Mouse (Mus musculus): ENCODE measurements around the gene Fus. TPM values are rescaled to one million over a fixed set of nuclear protein-coding genes. Genes with fewer than 3 reads are reported as not detected.
"Not testable (repeated sequence)": the region's sequence is repeated elsewhere in the genome, so short reads cannot be mapped to it uniquely, and the experiment has no call there.

Gene Fus
- total RNA-seq (2021), result 275 and 322 TPM in 2 replicates
- long read RNA-seq, experiment 1, full-length matches to known transcripts, result 12 of 58 reads
- long read RNA-seq, experiment 1, partial matches to known transcripts, result 45 of 58 reads
- long read RNA-seq, experiment 1, other reads (novel, unspliced or antisense), result 1 of 58 reads
- long read RNA-seq, experiment 2, full-length matches to known transcripts, result 3 of 32 reads
- long read RNA-seq, experiment 2, partial matches to known transcripts, result 26 of 32 reads
- long read RNA-seq, experiment 2, other reads (novel, unspliced or antisense), result 3 of 32 reads

GRCm38 (mm10) chr7:127967004-127967921 lies at the start of gene Fus:
Gene Fus, plus strand, starts transcription at chr7:127967457.
- DNase-seq, result peak; percentile 98

DNA sequence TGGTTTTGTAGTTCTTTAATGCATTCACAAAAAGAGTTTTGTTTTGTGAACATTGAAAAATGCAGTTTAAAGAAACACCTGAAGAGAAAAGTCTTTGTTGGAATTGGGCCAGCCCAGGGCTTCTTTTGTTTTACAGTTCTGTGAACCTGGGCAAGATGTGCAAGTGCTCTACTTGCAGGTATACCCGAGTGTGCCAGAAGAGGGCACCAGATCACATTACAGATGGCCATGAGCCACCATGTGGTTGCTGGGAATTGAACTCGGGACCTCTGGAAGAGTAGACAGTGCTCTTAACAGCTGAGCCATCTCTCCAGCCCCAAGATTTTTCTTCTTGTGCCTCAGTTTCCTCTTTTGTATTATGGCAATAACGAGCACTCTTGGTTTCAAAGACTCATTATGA lies 49.1 kb upstream of the Fus start:
- peak; percentile 69 for DNase-seq

DNA sequence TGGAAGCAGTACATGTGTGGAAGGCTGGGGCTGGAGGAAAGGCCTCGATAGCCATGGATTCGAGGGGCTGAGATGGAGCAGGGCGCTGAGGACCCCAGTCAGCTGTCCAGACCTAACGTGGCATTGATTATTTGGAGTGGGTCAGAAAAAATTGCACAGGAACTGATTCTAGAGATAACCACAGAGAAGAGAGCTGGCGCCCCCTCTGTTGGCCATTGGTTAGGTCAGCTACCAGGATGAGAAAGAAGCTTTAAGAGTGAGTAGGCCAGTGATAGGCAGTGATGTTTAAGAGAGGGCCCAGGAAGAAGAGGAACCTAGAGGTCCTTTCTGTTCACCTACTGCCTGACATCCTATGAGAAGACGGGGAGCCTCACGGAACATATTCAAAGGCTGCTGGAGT lies 48.0 kb upstream of the Fus start:
- peak; percentile 50 for DNase-seq

GRCm38 (mm10) chr7:127921516-127921915 lies 45.7 kb upstream of the Fus start:
- peak; percentile 57 for DNase-seq

- no peak for DNase-seq
Observed at GRCm38 (mm10) chr7:127922451-127923275, 44.6 kb upstream of the Fus start.

GRCm38 (mm10) chr7:127923714-127924113 lies 43.5 kb upstream of the Fus start:
- DNase-seq, result no peak

DNA sequence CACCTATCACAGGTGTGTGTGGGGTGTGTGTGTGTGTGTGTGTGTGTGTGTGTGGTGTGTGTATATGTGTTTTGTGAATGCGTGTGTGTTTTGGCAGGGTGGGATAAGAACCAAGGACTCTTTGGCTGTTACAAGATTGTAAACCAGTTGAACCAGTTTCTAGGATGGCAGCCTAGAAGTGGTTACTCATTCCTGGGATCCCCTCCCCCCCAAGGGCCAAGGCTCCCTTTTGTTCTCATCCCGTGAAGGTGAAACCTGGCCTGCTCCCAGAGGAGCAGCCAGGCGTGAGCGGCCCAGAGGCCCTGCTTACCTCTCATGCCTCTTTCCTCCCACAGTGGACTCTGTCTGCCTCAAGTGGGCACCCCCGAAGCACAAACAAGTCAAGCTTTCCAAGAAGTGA lies 42.0 kb upstream of the Fus start:
- DNase-seq, result no peak

GRCm38 (mm10) chr7:127926066-127926465 lies 41.2 kb upstream of the Fus start:
- DNase-seq, result no peak

DNA sequence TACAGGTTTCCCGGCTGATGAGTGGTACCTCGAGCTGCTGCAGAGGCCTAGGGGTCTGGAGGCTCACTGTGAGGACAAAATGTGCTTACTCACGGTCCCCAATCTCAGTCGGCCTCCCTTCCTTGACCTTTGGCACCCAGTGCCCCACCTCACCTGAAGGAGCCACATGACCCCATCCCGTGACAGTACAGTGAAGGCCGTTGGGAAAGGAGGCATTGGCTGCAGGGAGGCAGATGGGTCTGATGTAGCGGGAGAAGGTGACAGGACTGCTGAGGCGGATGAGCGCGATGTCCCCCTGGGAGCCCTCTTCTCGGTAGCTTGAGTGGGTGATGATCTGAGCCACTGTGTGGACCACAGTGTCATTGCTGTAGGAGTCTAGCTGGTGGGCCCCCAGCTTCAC lies 40.4 kb upstream of the Fus start:
- no peak for DNase-seq

DNA sequence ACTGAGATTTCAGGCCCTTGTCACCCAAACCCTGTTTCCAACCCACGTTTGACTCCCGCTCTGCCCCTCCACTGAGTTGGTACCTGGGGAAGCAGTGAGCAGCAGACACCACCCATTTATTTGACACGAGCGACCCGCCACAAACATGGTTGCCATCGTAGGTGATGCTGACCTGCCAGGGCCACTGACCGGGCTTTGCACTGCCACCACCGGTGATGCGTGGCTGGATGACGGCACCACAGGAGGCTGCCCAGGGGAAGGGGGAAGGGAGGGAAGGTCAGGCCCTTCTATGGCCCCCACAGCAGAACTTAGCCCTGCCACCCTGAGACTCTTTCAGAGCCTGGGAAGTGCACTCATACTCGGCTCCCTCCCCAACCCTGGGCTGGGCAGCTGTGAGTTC lies 39.5 kb upstream of the Fus start:
- no peak for DNase-seq

GRCm38 (mm10) chr7:127928596-127928995 lies 38.7 kb upstream of the Fus start:
- no peak for DNase-seq

DNA sequence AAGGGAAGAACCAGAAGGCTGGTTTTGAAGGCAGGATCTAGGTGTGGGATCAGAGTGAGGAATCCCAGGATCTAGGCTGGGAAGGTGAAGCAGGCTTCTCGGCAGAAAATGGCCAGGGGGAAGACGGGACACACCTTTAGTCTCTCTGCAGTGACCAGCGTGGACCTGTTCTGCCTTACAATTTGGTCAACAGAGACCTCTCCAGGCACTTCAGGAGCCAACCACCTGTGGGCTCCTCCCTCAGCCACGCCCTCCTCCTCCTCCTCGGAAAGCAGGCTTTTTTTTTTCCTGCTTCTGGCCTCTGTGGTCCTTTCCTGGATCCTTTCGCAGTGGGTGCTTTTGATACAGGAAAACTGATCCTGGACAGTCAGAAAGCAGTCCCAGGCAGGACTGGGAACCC lies 37.3 kb upstream of the Fus start, which contains the start of gene Prss8:
Prss8 (minus strand) TSS at position 182 of the 400 bp plus-strand sequence.
- DNase-seq, result no peak

DNA sequence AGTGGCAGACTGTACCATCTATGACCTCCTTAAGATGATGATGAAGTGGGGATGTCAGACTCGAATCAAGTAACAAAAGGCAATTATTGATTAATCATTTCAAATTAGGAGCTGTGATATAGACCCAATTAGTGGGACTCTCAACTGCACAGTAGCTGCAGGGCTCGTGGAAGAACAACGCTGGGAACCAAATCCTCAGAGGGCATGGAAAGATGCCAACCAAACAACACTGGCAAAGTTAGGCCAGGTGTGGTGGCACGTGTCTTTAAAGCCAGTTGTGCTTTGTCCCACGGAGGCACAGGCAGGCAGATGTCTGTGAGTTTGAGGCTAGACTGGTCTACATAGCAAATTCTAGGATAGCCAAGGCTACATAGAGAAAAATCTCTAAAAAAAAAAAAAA lies 36.6 kb upstream of the Fus start:
- no peak for DNase-seq

DNA sequence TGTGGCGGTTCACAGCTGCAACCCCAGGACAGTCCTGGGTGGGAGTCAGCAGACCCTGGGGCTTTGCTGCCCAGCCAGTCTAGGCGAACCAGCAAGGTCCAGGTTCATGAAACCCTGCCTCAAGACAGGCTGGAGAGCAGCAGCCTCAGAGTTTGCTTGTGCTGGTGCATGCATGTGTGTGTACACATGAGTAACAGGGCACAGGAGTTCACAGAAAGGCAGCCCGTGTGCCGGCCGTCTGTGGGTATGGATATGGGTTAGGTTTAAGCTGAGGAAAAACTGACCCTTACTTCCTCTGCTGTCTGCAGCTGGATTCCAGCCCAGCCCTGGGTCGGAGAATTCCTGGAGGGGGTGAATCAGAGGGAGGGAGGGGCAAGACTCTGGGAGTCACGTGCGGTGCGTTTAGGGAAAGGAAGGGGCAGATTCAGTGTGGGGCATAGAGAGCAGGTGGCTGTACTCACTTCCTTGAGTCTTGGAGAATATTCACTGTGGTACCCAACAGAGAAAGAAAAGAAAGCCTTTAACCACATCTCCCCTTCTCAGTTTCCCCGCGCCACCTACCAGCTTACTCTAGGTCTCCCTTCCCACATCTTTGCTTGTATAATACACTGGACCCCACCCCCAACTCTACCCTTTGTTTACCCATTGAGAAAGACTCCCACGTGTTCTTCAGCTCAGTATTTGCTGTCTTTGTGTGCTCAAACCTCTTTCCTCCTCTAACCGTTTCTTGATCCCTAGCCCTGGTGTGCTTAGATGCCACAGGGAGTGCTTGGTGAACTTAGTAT lies 35.7 kb upstream of the Fus start:
- DNase-seq, result peak; percentile 74

- DNase-seq, result no peak
Observed at GRCm38 (mm10) chr7:127932273-127933031, 34.8 kb upstream of the Fus start.

DNA sequence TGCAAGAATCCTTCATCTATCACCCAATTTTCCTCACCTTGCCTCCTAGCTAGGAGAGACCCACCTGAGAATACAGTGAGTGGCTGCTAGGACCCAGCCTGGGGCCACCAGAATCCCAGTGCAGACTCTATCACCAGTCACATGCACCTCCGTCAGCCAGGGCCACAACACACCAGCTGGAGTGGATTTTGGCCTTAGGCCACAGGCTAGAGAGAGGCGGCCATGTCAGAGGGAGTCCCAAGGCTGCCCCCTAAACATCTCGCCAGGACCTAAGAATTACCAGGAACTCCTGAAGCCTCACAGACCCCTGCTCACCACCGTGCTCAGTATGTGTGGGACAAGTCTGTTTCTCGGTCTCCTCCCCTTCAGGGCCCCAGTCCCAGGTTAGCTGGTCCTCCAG lies 33.2 kb upstream of the Fus start:
- no peak for DNase-seq

GRCm38 (mm10) chr7:127935028-127935722 lies 32.1 kb upstream of the Fus start:
- peak; percentile 97 for DNase-seq

DNA sequence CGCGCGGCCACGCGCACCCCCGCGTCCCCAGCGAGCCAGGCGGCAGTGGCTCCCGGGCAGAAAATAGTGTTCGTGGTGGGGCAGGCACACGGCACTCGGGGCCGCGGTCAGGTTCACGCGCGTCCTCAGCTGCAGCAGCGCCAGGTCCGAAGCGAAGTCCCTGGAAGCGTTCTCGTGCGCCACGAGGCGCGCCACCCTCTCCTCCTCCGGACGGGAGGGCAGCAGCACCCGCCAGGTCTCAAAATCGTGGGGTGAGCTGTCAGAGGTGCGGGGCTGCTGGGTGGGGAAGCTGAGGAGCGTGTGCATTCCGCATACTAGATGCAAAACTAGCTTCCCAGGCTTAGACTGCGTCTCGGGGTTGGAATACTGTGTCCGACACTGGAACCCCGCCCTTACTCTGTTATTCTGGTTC lies 31.5 kb upstream of the Fus start:
- no peak for DNase-seq

- no peak for DNase-seq
Observed at GRCm38 (mm10) chr7:127936216-127936884, 30.9 kb upstream of the Fus start.

DNA sequence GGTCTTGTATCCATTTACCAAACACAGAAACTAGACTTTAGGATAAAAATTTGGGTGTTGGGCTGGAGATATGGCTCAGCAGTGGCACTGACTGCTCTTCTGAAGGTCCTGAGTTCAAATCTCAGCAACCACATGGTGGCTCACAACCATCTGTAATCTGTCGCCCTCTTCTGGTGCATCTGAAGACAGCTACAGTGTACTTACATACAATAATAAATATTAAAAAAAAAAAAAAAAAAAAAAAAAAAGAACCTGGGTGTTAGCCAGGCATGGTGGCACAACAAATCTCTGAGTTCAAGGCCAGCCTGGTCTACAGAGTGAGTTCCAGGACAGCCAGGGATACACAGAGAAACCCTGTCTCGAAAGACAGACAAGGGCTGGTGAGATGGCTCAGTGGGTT lies 25.2 kb upstream of the Fus start:
- DNase-seq, result not testable (repeated sequence)

Data from adrenal gland, postnatal 14 days (tissue).